Mouse (Mus musculus) hindlimb bud, embryonic 11.5 days (tissue): Measurements from ENCODE around the gene Nlrp10.

Source experiments
- DNase-seq: peaks from one replicate; pipeline ENCODE4 v3.0.0-alpha.2; 2012; ENCODE audit warnings: low read depth, low spot score; ENCODE audit errors: extremely low spot score

Nlrp10 gene

DNA sequence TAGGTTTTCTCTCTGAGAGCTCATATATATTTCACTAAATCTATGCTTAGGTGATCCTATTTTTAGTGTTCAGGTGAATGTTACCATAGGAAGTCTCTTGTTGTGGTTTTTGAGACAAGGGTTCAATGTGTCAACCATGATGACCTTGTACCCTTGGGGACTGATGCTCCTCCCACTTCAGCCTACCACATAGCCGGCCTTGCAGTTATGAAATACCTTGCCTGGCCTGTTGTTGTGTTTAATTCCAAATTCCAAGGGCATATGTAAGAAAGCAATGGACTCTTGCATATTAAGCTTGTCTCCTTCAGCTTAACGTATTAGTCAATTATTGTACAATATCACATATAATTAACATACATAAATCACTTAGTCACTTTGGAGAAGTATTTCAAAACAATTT lies 26.0 kb downstream of the Nlrp10 start:
- no peak for DNase-seq

DNA sequence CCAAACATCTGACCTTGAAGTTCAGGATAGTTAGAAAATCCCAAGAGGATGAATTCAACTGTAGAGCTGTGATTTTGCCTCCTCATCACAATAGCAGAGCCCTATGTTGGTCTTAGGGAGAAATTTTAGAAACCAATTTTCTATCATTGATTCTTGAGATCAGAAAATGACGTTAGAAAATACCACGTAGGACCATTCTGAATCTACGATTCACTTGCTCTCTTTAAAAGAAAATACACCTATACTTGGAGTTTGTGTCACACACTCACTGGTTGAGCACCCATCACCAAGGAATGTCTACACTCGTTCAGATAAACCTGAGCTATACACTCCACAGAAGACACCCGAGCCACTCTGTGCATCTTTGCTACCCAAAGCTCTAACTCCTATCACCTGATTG lies 35.7 kb downstream of the Nlrp10 start, which contains the start of gene Olfr519:
Olfr519 (minus strand) TSS at position 101 of the 400 bp plus-strand sequence.
- no peak for DNase-seq

DNA sequence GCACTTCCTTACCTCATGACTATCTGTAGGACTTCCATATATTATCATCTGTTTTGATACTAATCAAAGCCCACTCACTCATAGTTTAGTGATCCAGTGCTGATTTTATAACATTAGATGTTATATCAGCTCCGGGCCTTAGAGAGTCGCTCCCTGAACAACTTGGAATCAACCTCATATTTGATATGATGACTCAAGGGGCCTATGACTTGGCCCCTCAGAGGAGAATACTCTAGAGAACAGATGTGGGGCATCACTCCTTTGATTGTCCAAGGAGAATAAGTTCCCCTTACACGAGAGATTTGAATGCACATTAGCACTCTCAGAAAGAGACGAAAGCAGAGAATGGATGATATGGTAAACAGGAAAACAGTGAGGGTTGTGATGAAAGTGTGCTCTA lies 45.1 kb downstream of the Nlrp10 start, which contains the start of gene Olfr518:
Olfr518 (minus strand) TSS at position 101 of the 400 bp plus-strand sequence.
- no peak for DNase-seq

DNA sequence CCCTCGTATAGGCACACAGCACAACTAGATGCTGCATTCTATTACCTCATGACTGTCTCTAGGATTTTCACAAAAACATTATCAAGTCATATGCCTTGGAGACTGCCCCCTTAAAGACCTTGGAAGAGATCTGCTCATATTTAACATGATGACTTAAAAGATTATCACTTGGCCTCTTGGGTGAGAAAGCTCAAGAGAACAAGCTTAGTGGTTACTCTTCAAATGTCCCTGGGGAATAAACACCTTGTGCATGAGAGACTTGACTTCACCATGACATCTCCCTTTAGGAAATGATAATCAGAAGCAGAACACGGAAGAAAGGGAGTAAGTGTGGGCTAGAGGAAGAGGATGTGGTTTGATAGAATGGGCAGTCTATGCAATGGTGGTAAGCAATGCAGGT lies 57.7 kb downstream of the Nlrp10 start, which contains the start of gene Olfr517:
Olfr517 (minus strand) TSS at position 101 of the 400 bp plus-strand sequence.
- DNase-seq: no peak
